Mouse (Mus musculus): Measurements from ENCODE around the gene Ift46.
"Not testable (repeated sequence)": the region's sequence is repeated elsewhere in the genome, so short reads cannot be mapped to it uniquely, and the experiment has no call there.

Ift46 gene

DNA sequence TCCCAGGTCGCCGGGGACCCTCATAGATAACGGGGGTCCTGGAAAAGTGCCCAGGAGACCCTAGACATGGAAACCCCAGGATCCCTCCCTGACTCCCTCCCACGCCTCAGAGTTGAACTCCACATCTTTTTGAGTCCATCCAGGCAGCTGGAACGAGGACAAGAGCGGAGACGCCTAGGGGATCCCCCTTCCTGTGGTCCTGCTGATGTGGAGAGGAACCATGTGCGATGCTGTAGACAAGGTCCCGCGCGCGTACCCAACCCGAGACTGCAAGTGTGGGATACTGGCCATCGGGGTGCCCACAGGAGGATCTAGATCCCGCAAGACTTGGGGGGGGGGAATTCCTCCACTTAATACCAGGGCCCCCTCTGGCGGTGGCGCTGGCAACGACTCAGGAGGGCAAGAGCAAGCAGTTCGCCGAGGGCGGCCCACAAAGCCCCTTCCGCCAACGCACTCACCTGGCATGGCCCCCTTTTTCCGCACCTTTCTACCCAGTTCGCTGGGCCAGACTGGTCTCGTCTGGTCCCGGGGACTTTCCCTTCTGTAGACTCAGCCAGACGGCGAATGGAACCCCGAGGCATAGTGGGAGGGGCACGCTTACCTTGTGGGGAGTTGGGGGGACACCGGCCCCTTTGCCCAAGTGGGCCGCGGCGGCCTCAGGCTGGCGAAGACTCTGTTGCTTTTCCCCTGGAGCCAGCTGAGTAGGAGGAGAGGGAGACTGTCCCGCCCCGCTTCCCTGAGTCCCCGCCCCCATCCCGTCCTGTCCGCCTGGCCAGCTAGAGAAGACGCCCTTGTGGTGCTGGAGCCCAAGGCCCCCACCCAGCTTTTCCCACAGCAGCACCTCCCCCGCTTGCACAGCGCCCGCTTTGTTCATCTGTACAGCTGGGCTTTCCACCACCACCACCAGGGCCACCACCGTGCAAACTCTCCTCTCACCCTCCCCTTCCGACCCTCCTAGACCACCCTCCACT, 32.9 kb upstream of the Ift46 start, which contains the start of gene Phldb1:
Phldb1 (minus strand) TSS at position 675 of the 971 bp plus-strand sequence.
- in situ Hi-C loops (cut with MboI, MseI) = no loop called here

DNA sequence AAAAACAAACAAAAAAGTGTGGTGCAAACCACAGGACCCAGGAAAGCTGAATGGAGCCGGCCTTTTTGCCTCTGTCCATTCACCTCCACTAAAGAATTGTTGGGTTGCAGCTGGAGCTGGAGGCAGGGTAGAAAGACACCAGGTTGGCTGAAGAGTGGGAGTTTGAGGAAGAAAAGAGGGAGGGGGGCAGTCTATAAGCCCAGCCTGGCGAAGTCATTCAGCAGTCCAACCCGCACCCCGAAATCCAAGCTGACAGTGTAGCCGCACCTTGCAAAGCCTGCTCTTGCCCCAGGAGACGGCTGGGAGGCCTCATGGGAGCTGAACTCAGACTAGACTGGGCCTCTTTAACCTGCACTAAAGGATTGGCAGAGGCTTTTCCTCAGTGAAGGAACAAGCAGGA, 31.8 kb upstream of the Ift46 start:
- in situ Hi-C loops (cut with MboI, MseI) = no loop called here

DNA sequence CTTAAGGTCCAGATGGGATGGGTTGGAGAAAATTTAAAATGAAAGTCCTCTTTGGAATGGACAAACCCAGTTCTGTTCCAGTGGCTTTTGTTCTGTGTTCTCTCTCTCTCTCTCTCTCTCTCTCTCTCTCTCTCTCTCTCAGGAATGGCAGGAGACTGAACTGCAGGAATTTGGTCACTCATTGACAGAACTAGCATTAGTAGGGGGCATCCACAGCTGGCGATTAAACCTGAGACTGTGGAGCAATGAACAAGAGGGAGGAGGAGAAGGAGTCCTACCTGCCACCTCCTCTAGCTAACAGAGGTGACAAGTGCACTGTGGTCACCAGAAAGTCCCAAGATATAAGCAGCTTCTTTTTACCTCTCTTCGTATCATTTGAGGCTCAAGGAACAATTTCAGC, 31.4 kb upstream of the Ift46 start:
- in situ Hi-C loops (cut with MboI, MseI) = no loop called here

DNA sequence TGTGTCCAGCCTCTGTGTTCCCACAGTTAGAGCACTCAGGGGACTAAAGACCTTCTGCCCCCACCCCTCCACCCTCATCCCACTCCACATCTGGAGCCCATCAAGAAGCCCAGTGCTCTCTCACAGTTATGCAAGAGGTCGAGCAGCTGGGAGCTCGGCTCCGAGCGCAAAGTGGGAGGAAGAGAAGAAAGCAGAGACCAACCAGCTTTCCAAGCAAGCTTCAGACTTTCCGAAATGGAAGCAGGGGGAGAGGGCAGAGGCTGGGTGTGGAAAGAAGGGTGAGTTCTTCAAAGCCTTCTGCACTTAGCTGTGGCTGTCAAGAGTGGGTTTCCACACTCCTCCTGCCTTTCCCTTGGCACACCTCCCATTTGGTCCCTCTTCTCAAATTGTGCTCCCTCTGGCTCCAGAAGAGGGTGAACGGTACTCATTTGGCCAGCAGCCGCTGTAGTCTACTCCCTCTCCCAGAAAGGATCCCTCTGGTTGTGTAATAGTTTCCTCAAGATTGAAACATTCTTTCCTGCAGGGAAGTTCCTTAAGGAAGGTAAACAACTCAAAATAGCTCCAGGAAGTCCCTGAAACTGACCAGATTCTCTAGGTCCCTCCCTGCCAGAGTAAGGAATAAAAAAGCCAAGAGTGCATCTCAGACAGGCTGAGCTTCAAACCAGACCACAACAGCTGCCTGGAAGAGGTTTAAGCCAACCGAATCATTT, 30.3 kb upstream of the Ift46 start:
- in situ Hi-C loops (cut with MboI, MseI) = no loop called here

DNA sequence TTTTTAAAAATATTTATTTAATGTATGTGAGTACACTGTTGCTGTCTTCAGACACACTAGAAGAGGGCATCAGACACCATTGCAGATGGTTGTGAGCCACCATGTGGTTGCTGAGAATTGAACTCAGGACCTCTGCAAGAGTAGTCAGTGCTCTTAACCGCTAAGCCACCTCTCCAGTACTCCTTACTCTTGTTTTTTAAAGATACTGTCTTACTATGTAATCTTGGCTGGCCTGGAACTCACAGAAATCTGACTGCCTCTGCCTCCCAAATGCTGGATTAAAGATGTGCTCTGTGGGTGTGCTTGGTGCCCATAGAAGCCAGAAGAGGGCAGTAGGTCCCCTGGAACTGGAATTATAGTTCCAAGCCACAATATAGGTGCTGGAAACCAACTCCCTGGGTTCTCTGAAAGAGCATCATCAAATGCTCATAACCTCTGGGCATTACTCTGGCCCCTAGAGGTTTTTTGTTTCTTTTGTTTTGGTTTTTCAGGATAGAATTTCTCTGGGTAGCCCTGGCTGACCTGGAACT, 27.0 kb upstream of the Ift46 start:
- in situ Hi-C loops (cut with MboI, MseI) = no loop called here

DNA sequence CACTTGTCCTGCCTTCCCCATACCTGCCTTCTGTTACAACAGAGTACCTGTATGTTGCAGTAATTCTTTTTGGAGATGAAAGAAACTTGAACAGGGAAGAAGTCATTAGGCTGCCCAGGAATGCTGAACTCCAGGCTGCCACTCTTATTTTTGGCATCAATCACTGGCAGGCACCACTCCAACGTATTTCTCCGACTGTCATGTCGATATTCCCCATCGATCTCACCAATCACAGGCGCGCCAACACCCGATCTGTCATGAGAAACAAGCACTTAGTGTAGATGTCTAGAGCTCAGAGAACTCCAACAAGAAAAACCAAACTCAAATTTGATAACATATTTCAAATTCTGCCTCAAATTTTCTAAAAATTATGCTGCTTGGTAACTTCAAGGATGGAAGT, 22.3 kb upstream of the Ift46 start:
- in situ Hi-C loops (cut with MboI, MseI) = loop anchor here (5.0 kb wide), 1 partner anchor 67 kb away; no protein-coding TSS in a partner anchor

DNA sequence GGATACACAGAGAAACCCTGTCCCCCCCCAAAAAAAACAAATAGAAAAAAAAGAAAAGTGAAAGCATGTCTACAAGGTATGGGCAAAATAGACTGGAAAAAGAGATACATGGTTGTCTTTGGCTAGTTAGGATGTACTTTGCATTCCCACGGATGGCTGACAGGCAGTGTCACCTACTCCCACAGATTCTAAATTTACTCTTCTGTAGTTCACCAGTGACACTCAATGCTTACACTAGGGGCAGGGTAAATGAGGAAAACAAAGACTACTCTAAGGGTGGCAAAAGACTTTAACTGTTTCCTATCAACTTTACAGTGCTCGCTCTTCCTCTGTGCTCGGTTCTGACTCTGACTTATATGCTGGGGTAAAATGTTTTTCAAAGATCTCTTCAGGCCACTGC, 21.0 kb upstream of the Ift46 start:
- in situ Hi-C loops (cut with MboI, MseI) = loop anchor here (5.0 kb wide), 1 partner anchor 66 kb away; no protein-coding TSS in a partner anchor

DNA sequence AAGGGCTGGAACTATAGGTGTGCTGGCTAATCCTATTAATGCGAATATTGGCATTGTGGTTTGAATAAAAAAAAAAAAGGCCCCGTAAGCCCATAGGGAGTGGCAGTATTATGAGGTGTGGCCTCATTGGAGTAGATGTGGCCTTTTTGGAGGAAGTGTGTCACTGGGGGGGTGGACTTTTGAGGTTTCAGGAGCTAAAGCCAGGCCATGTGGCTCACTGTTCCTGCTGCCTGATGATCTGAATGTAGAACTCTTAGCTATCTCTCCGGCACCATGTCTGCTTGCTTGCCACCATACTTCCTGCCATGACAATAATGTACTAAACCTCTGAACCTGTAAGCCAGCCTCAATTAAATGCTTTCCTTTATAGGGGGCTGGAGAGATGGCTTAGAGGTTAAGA, 20.4 kb upstream of the Ift46 start:
- in situ Hi-C loops (cut with MboI, MseI) = loop anchor here (5.0 kb wide), 1 partner anchor 65 kb away; no protein-coding TSS in a partner anchor

DNA sequence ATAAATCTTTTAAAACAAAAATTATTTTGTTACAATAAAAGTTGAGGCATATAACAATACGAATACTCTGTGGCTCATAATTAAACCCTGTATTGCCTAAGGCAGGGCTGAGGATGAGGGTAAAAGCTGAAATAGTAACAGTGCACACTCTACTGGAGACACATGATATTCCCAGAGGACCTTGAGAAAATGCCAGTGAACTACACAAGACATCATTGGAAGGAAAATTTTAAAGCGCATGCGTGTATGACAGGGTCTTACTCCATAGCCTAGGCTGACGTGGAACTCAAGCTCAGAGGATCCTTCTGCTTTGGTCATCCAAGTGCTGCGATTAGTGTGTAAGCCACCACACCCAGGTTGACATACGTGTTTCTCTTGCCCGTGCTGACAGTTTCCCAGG, 19.2 kb upstream of the Ift46 start:
- in situ Hi-C loops (cut with MboI, MseI) = loop anchor here (5.0 kb wide), 1 partner anchor 64 kb away; no protein-coding TSS in a partner anchor

DNA sequence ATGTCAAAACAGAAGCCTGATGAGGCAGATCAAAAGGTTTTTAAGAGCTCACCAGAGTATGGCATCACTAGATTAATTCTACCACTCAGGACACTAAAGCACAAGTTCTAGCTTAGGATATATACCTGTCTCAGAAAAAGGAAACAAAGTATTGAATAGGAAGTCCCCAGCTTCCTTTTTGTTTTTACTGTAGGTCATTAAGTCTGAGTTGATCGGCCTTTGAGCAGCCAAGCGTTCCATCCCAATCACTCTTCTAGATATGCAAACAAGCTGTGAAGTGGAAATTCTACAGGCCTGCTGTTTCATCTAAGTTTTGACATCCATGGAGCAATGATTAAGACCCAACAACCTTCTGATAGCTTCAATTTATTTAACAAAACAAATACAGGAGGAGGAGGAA, 6.8 kb upstream of the Ift46 start:
- in situ Hi-C loops (cut with MboI, MseI) = no loop called here

DNA sequence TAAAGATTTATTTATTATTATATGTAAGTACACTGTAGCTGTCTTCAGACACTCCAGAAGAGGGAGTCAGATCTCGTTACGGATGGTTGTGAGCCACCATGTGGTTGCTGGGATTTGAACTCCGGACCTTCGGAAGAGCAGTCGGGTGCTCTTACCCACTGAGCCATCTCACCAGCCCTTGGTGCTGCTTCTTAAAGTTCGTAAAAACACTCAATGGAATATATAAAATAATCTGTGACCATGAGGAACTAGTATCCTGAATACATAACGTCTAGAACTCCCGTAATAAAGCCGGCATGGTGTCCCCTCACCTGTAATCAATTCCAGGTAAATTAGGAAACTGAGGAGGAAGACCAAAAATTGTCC, 304 bp downstream of the Ift46 start:
- in situ Hi-C loops (cut with MboI, MseI) = not testable (repeated sequence)

DNA sequence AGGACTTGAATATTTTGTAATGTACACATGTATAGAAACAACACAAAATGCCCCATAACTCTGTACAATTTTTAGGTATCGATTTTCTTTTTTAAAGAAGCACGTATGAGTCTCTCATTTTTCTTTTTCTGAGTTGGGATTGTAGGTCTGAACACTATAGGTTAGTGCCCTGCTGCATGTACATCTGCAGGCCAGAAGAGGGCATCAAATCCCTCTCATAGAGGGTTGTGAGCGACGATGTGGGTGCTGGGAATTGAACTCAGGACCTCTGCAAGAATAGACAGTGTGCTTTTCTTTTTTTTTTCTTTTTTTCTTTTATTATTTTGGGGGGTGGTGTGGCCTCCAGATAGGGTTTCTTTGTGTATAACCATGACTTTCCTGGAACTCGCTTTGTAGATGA, 3.7 kb downstream of the Ift46 start:
- in situ Hi-C loops (cut with MboI, MseI) = no loop called here

DNA sequence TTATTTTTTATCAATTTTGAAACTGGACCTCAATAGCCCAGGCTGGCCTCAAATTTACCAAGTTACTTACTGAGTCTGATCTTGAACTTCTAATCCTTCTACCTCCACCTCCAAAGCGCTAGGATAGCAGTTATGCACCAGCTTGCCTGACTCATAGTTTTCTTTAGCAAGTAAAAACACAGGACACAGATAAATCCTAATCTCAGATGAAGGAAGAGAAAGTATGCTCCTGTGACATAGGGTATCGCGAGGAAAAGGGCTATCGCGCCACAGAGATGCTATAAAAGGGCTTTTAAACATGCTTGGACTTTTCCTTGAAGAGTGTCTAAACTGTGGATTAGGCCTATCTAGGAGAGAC, 4.7 kb downstream of the Ift46 start:
- in situ Hi-C loops (cut with MboI, MseI) = no loop called here

DNA sequence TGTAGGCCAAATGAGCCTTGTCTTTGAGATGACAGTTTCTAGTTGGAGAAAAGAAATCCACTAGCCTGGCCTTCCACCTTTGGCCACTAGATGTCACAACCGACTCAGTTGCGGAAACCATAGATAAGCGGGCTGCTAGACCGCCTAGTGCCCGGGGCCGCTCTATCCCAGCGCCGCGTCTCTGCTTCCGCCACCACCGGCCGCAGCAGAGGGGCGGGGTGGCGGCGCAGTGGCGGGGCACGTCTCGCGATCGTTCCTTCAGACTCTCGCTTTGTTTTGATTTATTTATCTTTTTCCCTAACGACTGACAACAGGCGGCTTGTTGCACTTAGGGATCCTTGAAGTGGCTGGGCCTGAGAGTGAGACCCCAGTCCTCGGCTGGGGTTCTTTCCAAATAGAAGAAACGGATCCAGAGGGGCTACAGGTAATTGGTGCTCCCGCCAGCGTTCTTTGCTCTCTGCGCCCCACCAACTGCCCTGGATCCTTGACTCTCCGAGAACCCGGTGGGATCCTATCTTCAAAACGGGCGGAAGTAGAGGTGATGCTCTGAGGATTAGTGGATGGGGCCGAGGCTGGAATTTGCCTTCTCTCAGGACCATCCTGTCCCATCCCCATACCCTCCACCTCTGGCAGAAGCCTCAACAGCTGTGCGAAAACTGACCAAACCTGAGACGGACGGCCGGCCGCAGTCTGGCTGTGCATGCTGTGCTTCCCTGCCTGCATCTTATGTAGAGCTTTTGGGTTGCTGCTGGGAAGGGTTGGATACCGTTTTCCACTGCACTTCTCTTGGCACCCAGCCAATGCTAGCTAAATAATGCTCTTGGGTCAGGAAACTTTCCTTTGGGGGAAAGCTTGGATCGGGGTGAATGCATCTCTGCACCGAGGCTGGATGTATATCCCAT, 5.3 kb downstream of the Ift46 start:
- in situ Hi-C loops (cut with MboI, MseI) = no loop called here

DNA sequence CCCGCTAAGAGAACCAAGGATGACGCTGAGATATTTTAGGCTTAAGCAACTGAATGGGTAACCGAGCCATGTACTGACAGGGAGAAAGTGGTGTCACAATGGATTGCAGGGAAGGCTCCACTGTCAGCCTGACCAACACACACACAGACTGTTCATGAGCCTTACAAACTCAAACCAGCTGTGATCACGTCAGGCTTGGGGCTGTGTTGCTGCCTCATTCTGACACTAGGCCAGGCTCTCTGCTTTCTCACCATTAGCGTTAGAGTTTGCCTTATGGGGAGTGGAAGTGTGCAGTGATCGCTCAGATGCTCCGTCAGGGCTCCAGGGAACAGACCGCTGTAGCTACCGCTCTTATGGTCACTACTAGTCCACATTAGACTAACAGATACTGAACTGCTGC, 25.1 kb downstream of the Ift46 start:
- in situ Hi-C loops (cut with MboI, MseI) = no loop called here

DNA sequence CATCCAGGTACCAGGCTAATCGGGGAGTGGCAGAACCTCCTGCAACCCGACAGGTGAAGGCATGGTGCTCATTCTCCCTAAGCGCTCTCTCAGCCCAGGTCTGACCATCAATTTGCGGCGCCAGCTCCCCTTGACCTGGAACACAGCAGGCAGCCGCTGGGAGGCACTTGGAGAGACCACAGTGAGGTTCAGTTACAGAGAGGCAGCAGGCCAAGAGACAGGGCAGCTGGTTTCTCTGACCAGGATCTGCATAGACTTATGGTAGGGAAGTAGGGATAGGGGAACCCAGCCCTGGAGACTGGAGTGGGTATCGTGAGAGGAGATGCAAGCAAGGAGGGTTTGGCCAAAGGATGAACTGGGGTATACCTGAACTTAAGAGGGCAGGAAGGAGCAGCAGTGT, 30.6 kb downstream of the Ift46 start:
- in situ Hi-C loops (cut with MboI, MseI) = no loop called here

DNA sequence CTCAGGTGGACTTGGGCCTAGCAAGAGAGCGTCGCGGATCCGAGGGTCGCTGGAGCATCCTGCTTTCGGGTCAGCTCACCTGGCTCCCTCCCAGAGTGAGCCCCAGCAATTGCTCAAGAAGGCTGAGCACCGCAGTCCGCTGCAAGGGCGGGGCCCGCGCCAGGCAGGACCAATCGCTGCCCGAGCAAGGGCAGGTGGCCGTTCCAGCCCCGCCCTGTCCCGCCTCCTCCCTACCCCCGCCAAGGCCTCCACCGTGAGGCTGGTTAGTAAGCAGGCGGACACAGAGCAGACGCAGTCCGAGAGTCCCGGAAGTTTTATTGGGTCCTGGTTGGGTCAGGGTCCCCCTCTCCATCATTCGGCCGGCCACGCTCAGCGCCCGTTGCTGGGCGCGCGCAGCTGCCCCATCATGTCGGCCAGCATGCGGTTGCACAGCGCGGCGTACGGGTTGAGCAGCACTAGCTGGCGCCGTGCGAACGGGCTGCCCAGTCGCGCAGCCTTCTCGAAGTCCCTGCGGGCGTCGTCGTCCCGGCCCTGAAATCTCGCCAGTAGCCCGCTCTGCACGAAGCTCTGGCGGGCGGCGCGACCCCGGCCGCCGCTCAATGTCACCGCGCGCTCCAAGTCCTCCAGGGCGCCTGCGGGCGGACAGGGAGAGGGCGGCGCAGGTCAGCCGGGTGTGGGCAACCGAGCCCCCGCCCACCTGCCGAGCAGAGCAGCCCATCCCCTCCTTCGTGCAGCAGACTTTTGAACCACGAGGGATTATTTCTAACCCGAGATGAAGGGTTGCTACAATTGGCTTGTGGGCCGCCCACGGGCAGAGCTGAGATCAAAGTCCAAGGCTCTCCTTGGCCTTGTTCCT, 31.6 kb downstream of the Ift46 start, which contains the start of gene Tmem25:
Tmem25 (minus strand) TSS at position 206 of the 856 bp plus-strand sequence.
- in situ Hi-C loops (cut with MboI, MseI) = no loop called here

DNA sequence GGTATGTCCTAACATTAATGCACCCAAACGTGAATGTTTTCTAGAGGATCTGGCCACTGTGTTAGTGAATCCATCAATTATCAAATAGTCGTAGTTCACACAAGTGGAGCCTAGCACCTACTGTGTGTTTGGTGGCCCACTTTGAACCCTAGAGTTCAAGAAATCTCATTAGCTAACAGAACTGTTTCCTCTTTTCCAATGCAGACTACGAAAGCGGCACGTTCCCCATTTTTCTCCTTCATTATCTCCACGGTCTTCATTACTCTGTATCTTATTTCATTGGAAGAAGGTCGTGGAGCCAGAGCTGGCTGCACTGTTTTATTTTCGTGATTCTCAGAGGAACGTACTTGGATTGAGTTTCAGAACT, 32.2 kb downstream of the Ift46 start:
- in situ Hi-C loops (cut with MboI, MseI) = no loop called here

DNA sequence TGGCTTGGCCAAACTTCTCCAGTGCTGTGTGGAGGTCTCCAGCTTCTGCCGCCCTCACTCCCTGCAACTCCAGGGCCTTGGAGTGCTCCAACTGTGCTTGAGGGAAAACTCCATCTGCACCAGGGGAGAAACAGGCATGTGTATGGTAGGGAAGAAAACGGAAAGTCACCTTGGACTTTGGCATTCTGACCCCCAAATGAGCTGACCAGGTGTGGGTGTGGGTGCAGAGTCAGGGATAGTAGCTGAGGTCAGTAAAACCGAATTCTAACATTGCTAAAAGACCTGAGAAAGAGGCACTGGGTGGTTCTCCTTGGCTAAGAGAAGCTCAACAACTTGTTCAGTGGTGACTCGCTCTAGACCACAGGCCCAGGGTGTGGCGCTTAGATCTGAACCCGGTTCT, 34.0 kb downstream of the Ift46 start:
- in situ Hi-C loops (cut with MboI, MseI) = no loop called here

DNA sequence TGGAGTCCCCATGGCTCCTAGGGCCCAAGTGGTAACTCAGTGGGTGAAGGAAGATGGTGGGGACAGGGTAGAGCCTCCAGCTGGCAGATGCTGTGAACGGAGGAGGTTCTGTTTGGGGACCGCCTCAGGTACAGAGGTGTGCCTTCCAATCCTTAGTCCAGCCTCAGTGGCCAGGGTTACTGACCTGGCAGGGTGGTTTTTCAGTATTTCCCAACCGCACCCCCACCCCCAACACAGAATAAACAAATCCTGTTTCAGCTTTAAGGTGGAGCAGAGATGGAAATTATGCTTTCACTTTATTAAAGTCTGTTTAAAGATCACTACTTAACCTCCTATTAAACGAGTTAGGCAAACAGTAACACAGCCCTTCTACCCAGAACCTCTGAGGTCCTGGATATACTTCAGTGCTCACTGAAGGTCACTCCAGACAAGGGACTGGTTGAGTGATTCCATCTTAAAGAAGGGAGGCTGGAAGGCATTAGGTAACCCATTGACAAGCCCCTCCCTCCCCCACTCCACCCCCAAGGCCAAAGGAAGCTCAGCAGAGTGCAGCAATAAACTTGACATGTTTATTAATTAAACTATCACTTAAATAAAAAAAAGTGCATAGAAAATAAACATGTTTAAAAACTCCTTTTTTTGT, 35.2 kb downstream of the Ift46 start, which contains the start of gene Ttc36:
Ttc36 (minus strand) TSS at position 265 of the 643 bp plus-strand sequence.
- in situ Hi-C loops (cut with MboI, MseI) = no loop called here

Data from T-helper 1 cell (primary cell).